Mouse (Mus musculus): ENCODE results near the gene Rpl36-ps4.
"Not testable (repeated sequence)": the region's sequence is repeated elsewhere in the genome, so short reads cannot be mapped to it uniquely, and the experiment has no call there.

Rpl36-ps4 gene

DNA sequence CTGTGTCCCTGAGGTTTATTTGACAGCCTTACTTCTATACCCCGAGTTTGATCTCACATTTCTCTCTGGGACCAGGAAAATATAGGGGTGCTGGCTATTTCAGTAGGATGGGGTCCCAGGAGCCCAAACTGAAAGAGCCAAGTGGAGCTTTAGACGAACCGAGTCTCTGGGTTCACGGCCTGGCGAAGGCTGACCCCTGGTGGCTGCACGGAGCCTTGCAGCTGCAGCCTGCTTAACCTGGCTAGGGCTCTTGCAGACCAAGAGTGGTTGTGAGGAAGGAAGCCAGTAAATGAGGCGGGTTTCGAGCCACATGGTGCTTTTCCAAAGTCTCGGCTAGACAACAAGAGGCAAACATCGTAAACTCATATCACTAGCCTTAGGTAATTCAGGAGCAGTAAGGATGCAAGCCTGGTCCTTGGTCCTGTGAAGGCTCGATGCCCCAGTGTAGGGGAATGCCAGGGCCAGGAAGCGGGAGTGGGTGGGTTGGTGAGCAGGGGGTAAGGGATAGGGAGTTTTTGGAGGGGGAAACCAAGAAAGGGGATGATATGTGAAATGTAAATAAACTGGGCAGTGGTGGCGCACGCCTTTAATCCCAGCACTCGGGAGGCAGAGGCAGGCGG, 28.3 kb downstream of the Rpl36-ps4 start:
- in situ Hi-C loops (cut with MboI): no loop called here

DNA sequence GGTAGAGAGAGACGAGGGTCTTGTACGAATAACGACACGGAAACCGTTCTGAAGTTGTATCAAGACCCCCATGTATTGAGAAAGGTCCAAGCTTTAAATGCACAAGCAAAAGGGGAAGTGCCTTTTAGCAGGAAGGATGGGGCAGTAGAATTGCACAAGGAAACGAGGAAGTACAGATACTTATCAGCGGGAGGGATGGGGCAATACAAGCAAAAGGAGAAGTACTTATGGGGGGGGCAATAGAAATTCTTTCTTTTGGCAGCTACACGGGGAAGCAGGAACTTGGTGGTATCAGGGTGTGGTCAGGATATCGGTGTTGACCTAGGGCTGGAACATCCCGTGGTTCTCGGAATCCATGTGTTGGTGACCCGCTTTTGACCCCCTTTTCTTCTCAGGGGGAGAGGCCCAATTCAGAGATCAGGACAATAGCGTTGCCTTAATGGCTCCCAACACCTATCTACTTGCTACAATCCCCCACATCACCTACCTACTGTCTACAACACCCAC, 33.9 kb downstream of the Rpl36-ps4 start:
- in situ Hi-C loops (cut with MboI): not testable (repeated sequence)

DNA sequence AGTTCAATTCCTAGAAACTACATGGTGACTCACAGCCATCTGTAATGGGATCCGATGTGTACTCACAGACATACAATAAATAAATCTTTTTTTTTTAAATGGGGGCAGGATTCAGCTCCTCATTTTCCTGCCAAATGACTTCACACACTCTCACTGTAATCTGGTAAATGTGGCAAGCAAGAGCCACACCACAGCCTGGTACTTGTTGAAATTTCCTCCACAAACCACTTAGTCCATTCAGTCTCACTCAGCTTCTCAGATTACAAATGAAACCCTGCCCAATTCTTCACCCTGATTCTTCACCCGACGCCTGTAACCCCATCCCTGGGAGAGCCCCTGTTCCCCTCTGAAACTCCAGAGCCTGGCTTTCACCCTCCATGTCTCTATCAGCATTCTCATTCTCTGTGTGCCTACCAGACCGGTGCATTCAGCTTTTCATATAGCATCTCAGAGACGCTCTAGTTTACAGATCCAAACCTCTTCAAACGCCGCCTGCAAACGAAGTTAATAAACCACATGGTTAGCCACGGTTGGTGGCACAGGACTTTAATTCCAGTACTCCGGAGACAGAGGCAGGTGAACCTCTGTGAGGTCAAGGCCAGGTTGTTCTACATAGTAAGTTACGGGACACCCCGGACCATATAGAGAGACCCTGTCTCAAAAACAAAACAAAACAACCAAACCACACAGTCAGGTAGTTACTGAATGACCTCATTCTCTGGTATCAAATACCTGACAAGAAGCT, 36.5 kb downstream of the Rpl36-ps4 start:
- in situ Hi-C loops (cut with MboI): no loop called here

DNA sequence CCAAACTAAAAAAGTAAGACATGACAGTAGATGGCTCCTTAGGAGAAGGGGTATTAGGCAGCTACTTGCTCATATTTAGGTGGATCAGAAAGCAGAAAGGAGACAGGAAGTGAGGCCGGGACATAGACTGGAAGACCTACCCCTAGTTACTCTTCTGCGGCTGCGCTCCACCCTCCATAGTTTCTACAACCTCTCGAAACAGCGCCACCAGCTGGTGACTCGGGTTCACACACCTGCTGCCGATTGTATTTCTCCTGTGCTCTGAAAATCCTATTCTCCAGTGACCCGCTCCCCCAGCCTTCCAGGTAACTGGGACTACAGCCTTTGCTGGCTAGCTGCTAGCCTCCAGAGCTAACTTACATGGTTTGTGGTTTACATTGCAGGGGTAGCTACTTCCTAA, 37.5 kb downstream of the Rpl36-ps4 start:
- in situ Hi-C loops (cut with MboI): no loop called here

DNA sequence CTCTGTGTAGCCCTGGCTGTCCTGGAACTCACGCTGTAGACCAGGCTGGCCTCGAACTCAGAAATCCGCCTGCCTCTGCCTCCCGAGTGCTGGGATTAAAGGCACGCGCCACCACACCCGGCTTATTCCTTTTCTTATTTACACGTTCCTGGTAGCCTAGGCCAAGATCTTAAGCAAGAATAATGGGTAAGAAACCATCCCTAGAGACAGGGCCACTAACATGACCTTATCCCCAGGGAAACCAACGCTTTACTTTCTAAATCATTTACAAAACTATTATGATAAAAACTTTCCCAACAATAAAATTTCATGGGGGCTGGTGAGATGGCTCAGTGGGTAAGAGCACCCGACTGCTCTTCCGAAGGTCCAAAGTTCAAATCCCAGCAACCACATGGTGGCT, 38.6 kb downstream of the Rpl36-ps4 start:
- in situ Hi-C loops (cut with MboI): not testable (repeated sequence)

DNA sequence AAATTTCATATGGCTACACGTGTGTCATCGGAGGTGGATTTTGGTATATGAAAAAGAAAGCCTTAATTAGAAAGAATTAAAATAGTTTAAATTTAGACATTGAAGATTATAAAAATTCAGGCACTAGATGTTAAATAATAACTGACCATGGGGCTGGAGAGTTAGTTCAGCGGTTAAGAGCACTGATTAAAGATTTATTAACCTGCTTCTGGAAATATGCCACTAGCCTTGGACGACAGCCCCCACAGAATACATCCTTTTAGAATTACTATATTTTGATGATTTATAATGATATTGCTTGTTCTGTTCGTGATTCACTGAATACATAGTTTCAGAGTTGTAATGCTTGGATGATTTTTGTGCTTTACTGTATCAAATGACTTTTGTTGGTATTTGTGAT, 39.2 kb downstream of the Rpl36-ps4 start:
- in situ Hi-C loops (cut with MboI): not testable (repeated sequence)

DNA sequence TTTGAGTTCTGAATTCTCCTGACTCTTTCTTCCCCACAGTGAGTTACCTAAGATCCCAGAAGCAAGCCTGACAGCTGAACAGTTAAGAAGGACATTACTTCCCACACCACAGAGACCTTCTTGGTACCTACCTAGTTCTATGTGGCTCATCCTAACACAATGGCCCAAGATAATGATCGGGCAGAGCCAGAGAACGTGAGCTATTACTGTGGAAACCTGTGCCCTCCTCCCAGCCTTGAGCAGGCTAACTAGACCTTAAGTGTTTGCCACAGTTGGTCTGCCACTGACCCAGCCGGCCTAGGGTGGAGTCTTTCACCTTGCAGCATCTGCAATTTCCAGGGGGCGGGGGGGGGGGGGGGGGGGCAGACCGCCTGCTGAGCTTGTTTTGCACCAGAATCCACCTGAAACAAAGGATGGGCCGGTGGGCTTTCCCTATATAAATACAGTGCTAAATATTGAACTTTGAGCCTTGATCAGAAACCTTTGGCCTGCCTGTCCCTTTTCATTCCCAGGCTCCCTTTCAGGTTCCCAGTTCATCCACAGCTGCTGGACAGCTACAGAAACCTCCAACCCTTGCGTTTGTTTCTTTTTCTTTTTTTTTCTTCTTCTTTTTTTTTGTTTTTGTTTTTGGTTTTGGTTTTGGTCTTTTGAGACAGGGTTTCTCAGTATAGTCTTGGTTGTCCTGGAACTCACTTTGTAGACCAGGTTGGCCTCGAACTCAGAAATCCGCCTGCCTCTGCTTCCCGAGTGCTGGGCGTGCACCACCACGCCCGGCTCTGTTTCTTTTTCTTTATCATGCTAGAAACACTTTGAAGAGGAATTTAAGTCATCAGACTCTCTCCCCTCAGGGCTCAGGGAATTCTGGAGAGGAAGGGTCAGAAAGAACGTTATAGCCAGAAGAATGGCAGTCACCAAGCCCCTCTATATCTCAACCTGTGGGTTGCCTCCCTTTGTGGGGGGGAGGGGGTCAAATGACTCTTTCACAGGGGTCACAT, 42.6 kb downstream of the Rpl36-ps4 start:
- in situ Hi-C loops (cut with MboI): no loop called here

DNA sequence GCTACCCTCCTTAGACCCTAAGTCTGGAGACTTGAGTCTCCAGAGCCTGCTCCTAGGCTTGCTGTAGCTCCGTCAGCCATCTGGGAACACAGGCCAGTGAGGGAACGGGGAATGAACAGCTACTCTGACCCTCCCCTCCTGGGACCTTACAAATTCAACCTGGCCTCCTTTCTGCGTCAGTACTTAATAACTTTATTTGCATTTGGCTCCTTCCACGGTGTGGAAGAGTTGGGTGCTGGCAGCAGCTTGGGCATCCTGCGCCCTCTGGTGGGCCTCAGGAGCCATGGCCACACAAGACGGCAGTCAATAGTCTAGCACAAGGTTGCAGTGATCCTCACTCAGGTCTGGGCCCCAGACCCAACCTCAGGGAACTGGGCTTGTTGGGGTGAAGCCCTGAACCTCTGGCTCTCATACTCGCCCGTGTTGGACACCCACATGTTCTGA, 47.7 kb downstream of the Rpl36-ps4 start:
- in situ Hi-C loops (cut with MboI): not testable (repeated sequence)
